Mouse (Mus musculus) spleen, postnatal 10 days (tissue): Measurements from ENCODE around the gene Zdhhc1.
A peak's percentile ranks its signal among the peaks of the same experiment; 100 is the strongest.

ENCODE experiments used
- DNase-seq, 2 experiments: peaks; one replicate each; pipeline ENCODE4 v3.0.0; 2021 to 2022; ENCODE audit warnings: low spot score in 2 of 2

Gene Zdhhc1

GRCm38 (mm10) chr8:105496439-105497180 lies at the start of gene Zdhhc1:
TSS of gene Zdhhc1 (minus strand) at chr8:105496902.
- peak; percentile 82 to 87 for DNase-seq

DNA sequence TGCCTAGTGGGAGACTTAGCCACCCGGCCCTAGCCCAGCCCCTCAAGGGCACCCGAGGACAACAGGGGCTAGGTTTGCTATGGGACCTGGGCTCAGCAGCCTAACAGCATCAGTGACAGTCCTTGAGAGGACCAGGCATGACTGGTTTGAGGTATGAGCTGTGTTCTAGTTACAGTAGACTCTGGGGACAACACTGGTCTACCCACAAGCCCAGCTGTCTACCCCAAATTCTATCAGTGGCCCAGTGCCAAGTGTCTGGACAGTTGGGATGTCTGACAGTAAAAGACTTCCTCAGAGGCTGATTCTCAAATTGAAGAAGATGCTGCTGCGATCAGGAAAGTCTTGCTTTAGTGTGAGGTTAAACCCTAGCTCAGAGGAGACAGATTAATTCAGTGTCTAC lies 48.5 kb upstream of the Zdhhc1 start:
- DNase-seq, result no peak

DNA sequence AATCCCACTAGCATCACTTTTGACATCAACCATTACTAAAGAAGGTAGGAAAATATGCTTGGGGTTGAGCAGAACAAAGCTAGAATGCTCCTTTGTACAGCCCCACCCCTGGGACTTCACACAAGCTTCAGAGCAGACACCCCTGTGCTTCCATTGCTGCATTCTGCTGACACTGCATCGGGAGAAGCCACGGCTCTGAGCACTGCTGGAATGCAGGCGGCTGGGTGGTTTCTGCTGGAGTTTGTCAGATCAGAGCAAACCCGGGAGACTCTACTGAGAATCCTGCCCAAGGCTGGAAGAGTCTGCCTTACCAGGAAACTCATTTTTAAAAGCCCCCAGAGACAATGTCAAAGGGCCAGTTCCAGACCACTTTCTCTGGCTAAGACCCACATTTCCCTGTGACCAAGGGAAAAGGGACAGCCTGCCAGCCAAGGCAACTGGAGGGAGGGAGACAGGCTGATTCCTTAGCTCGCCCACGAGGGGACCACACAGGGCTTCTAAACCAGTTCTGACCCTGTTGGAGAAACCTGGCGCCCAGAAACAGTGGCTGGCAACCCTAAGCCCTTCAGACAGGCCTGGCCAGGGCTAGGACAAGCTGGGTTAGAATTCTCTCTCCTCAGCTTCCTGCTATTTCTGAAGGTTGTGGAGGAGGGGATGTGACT lies 48.0 kb upstream of the Zdhhc1 start:
- DNase-seq, result no peak

- no peak for DNase-seq
These were observed 47.0 kb upstream of the Zdhhc1 start for GRCm38 (mm10) chr8:105543703-105544102.

DNA sequence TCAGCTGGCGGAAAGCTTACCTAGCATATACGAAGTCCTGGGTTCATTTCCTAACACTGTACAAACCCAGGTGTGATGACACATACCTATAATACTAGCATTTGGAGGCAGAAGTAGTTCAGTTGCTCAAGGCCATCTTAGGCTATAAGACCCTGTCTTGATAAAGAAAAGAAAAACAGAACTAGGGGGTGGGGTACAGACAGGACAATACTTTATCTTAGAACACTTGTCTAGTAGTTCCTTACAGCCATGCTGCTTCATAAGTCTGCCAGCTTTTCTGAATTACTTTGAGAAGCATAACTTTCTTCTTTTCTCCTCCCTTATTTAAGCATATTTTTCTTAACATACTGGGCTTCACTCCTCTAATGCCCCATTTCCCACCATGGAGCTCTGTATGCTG lies 46.1 kb upstream of the Zdhhc1 start:
- DNase-seq, result no peak

GRCm38 (mm10) chr8:105542032-105542656 lies 45.4 kb upstream of the Zdhhc1 start:
- DNase-seq, result no peak

DNA sequence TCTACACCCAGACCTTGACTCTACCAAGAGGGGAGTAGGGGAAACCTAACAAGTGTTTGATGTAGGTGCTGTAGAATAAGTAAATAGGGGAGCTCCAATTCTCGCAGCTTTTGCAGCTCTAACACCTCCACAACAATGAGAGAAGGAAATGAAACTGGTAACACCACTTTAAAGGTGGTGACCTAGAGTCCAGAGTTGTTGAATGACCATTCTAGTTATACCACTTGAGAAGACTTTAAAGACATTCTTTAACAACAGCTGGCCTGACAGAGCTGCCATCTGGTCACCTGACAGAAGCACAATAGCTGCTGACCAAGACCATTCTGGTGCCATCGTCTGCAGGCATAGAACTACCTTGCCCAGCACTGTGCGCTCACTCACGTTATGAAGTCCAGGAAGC lies 42.2 kb upstream of the Zdhhc1 start:
- no peak for DNase-seq

- DNase-seq, result no peak
These were observed 40.4 kb upstream of the Zdhhc1 start for GRCm38 (mm10) chr8:105537011-105537677.

GRCm38 (mm10) chr8:105536546-105536945 lies 39.8 kb upstream of the Zdhhc1 start:
- DNase-seq, result no peak

GRCm38 (mm10) chr8:105533892-105534329 lies 37.2 kb upstream of the Zdhhc1 start:
- DNase-seq, result peak; percentile 78 to 89

DNA sequence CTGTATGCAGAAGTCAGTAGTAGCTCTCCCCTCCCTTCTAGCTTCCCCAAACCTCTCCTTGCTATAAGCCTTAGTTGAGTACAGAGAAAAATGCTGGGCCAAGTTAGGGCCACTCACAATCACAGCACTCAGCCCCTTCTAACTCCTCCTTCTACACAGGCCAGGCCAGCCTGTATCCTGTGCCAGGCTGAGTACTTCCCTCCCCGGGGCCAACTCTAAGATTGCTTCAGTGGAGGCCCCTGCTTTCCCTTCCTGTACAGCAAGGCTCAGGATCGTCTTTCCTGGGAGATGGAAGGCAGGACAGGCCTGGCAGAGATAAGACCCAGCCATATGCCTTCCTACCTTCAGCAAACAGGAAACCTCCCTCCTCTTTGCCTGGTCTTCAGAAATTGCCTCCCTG lies 36.7 kb upstream of the Zdhhc1 start:
- no peak for DNase-seq

DNA sequence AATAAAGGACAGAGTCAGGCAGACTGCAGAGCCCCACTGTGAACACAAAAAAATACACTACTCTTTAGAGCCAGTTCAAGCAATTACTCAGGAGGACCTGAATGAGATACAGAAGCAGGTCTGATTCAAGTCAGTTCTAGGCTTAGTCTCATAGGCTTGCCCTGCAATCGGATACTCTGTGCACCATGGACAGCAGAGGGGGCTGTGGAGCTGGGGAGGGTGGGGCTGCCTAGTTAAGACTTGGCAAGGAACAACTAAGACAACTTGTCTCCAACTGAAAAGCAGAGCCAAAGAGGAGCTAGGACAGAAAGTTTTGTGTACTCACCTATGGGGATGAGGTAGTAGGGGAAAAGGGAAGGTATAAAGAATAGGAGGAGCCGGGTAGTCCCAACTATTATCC lies 35.1 kb upstream of the Zdhhc1 start:
- DNase-seq, result peak; percentile 62 to 81

- DNase-seq, result no peak
These were observed 32.6 kb upstream of the Zdhhc1 start for GRCm38 (mm10) chr8:105529271-105529670.

DNA sequence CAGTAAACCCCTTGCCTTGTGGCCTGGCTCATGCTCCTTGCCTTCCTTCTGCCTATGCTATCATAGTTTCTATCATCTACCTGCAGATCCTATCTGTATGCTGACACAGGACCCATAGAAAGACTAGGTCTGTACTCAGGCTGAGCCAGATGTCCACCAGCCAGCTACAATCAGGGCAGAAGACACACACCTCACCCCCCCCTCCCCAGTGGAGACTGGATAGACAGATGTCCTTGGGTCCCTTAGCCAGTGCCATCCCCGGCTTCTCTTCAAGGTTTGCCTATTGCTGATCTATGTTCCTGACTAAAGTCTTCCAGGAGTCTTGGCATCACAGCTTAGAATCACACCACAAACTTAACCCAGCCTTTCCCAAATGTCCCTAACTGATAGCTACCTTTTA lies 31.5 kb upstream of the Zdhhc1 start:
- no peak for DNase-seq

DNA sequence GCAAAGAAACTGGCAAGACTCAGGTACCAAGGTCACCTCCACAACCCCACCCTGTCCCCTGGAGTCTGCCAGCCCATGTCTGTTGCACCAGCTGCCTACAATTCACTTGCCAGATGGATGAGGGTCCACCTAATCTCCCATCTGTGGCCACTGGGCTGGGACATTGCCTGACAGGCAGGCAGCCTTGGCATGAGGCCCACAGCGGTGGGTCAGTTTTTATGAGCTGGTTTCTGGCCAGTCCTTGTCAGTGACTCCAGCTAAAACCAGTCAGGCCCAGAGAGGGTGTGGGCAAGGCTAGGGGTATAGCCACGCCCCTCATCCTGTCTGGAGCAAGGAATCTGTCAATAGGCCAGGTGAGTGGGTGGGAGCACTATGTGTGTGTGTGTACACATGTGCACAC lies 30.4 kb upstream of the Zdhhc1 start:
- DNase-seq, result no peak

DNA sequence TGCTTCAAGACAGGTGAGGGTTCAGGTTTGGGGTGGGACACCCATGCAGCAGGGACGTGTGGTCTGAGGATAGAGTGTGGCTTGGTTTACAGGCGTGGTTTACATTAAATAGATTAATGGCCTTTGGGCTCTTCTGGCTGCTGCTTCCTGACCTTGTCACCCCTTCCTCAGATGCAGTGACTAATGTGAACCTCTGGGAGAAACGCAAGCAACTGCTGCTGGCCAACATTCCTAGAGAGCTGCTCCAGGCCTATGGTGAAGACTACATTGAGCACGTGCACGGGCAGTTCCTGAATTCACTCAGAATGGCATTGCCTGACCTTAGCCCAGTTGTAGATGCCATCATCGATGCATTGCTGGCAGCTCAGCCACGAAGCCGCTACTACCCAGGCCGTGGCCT lies 26.2 kb upstream of the Zdhhc1 start:
- no peak for DNase-seq

- DNase-seq, result no peak
These were observed 25.5 kb upstream of the Zdhhc1 start for GRCm38 (mm10) chr8:105521995-105522769.

DNA sequence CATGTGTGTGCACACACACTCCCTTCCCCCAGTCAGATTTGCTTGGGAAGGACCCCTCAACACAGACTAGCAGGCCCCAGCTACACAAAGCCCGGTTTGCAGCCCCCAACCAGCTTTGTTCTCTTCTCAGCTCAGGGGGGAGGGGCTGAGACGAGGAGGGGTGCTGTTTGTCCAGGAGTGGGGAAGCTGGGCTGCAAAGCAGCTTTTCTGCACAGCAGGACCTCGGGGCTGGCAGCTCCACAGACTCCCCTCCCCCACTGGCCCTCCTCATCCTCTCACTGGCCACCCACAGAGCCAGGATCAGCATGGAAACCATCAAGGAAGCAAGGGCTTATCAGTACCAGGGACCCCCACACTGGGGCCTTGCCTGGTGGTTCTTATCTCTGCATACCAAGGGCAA lies 24.4 kb upstream of the Zdhhc1 start:
- DNase-seq, result no peak

DNA sequence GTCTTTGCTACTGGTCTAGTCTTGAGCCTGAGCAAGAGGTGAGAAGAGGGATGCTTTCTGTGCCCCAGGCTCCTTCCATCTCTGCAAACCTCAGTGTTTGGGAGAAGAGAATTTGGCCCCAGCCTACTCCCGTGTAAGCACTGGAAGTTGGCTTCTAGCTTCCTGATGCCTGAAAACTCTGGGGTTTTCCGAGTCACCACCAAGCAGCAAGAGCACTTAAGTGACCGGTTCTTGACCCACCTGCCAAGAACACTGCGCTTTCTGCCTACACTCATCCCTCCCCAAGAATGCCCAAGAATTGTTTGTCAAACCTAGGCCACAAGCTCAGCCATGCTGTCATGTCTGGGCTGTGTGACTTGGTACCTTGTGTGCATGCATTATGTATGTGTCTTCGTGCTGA lies 23.8 kb upstream of the Zdhhc1 start:
- DNase-seq, result no peak

- no peak for DNase-seq
These were observed 22.9 kb upstream of the Zdhhc1 start for GRCm38 (mm10) chr8:105519591-105519990.

DNA sequence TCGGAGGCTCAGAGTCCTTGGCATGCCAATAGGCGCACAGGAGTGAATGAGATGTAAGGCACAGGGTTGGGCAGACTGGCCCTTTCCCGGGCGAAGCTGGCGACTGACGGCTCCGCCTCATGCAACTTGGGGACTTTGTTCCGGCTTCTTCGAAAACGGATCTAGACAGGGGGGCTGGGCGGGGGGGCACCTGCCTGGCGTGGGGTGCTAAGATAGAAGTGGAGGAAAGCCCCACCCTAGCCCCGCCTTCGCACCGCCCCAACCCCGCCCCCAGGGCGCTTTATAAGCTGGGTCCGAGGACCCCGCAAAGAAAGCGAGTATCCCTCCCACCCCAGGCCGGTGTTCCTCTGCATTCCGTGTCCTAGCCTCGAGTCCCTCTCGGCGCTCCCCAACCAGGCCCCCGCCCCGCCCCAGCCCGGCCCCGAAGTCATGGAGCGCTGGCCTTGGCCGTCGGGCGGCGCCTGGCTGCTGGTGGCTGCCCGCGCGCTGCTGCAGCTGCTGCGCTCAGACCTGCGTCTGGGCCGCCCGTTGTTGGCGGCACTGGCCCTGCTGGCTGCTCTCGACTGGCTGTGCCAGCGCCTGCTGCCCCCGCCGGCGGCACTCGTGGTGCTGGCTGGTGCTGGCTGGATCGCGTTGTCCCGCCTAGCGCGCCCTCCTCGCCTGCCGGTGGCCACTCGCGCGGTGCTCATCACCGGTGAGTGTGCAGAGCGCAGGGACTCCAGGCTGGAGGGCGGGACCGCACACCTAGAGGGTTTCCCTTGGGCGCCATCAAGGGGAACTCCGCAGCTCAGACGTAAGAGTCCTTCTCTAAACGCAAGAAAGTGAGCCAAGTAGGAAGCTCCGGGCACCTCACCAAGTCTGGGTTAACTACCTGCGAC lies 22.0 kb upstream of the Zdhhc1 start, which contains the start of gene Hsd11b2:
Gene Hsd11b2 (plus strand): TSS at position 320 of the 878 bp plus-strand sequence.
- DNase-seq, result peak; percentile 54 to 64
